Mouse (Mus musculus): ENCODE measurements around the gene Unc13d.

- TF ChIP-seq POLR2A (IDR thresholded peaks at IDR 0.05; ENCODE audit: insufficient read length, low read depth): no peak
- TF ChIP-seq MYOG (IDR thresholded peaks at IDR 0.05; ENCODE audit: control insufficient read depth in 1 of 3, insufficient read depth in 1 of 3, insufficient read length in 2 of 3, low read depth in 2 of 3): no peak
- TF ChIP-seq E2F4 (IDR thresholded peaks at IDR 0.05; ENCODE audit: insufficient read depth): no peak
- no peak for TF ChIP-seq MAX (IDR thresholded peaks at IDR 0.05; ENCODE audit: low read depth)
- TF ChIP-seq TCF12 (IDR thresholded peaks at IDR 0.05; ENCODE audit: insufficient read depth, poor library complexity, severe bottlenecking): no peak
- TF ChIP-seq USF1 (IDR thresholded peaks at IDR 0.05; ENCODE audit: low read depth): no peak
Measured at GRCm38 (mm10) chr11:116041833-116042232, 35.9 kb downstream of the Unc13d start.
